Mouse (Mus musculus): ENCODE measurements at regions not wholly inside any gene's neighbourhood (a gene's known extent, or its start where the extent isn't known, plus 50 kb on each side); places are given as distances from the start of the nearest gene placed in this dataset.

DNA sequence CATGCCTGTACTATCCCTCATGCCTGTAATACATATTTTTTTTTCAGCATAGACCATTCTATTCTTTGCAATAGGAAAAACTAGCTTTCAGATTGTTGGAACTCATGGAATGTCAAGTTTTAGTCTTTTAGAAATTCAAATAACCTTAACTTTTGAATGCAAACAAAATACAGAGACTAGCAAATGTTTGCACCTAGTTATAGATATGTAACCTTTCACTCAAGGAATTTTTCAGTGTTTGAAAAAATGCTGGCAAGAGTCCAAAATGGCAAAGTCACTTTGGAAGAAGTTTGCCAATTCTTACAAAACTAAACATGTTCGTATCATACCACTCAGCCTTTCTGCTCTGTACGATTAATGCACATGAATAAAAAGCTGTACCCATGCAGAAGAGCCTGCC lies 409.6 kb downstream of the Klf5 start:
- TF ChIP-seq CTCF (IDR thresholded peaks at IDR 0.05; ENCODE audit: insufficient read depth, low read length) (no peak), POLR2A (IDR thresholded peaks at IDR 0.05; ENCODE audit: borderline replicate concordance, extremely low read depth, low read depth, low read length) (no peak)
- Histone ChIP-seq H3K4me3 (replicated peaks; ENCODE audit: extremely low read depth, low read depth, low read length) (no peak overlapping the region), H3K4me1 (ENCODE audit: control insufficient read depth, insufficient read depth, low read length) (no peaks in the 10 kb centered on the region)
- DNase-seq = no peak
- WGBS = 36% methylated on average over 2 of the region's 2 CpGs

GRCm38 (mm10) chr14:99709764-99710163 lies 411.3 kb downstream of the Klf5 start:
- no peaks in the 10 kb centered on the region for H3K4me1 ChIP-seq (ENCODE audit: control insufficient read depth, insufficient read depth, low read length)
- WGBS = 60% methylated on average over 2 of the region's 2 CpGs
- H3K4me3 ChIP-seq (replicated peaks; ENCODE audit: extremely low read depth, low read depth, low read length) = no peak overlapping the region
- TF ChIP-seq POLR2A (IDR thresholded peaks at IDR 0.05; ENCODE audit: borderline replicate concordance, extremely low read depth, low read depth, low read length) (no peak), CTCF (IDR thresholded peaks at IDR 0.05; ENCODE audit: insufficient read depth, low read length) (no peak)
- no peak for DNase-seq

GRCm38 (mm10) chr14:99710656-99711177 lies 412.2 kb downstream of the Klf5 start:
- H3K4me1 ChIP-seq (ENCODE audit: control insufficient read depth, insufficient read depth, low read length) = no peaks in the 10 kb centered on the region
- 83% methylated on average over 12 of the region's 12 CpGs for WGBS
- DNase-seq = no peak
- TF ChIP-seq CTCF (IDR thresholded peaks at IDR 0.05; ENCODE audit: insufficient read depth, low read length) = no peak
- no peak for TF ChIP-seq POLR2A (IDR thresholded peaks at IDR 0.05; ENCODE audit: borderline replicate concordance, extremely low read depth, low read depth, low read length)
- H3K4me3 ChIP-seq (replicated peaks; ENCODE audit: extremely low read depth, low read depth, low read length) = no peak overlapping the region

GRCm38 (mm10) chr14:99712624-99713023 lies 414.1 kb downstream of the Klf5 start:
- DNase-seq = no peak
- TF ChIP-seq CTCF (IDR thresholded peaks at IDR 0.05; ENCODE audit: insufficient read depth, low read length) (no peak), POLR2A (IDR thresholded peaks at IDR 0.05; ENCODE audit: borderline replicate concordance, extremely low read depth, low read depth, low read length) (no peak)
- no peaks in the 10 kb centered on the region for H3K4me1 ChIP-seq (ENCODE audit: control insufficient read depth, insufficient read depth, low read length)
- no peak overlapping the region for H3K4me3 ChIP-seq (replicated peaks; ENCODE audit: extremely low read depth, low read depth, low read length)
- 66% methylated on average over 7 of the region's 7 CpGs for WGBS

DNA sequence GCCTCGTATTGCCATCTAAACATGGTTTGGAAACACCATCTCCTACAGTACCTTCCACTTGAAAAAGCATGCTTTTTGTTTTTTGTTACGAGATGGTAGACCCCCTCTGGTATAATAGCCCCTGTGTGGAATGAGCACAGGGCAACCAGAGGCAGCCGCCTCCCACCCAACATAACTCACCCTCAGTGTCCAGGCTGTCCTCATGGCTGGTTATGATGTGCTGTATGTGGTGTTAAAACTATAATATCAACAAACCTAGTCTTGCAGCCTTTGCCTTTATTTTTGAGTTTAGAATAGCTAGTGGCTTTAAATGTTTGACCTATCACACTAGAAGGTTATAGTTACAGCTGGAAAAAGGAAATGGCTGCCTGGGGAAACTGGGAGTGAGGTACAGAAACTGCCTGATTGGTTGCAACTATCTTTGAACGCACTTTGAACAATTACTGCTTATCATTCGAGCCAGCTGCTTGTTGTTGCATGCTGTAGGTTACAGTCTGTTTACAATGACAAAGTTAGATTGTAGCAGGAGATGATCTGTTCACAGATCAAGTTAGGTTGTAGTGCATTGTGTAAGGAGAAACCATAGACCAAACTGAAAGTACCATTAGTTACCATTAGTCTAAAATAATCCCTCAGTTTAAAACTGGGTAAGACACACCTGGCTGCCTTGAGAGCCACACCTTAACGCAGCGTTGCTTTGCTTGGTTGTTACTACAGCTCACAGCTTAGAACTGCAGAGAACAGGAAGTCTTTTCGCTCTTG lies 414.8 kb downstream of the Klf5 start:
- no peak for TF ChIP-seq CTCF (IDR thresholded peaks at IDR 0.05; ENCODE audit: insufficient read depth, low read length)
- TF ChIP-seq POLR2A (IDR thresholded peaks at IDR 0.05; ENCODE audit: borderline replicate concordance, extremely low read depth, low read depth, low read length) = no peak
- Histone ChIP-seq H3K4me1 (ENCODE audit: control insufficient read depth, insufficient read depth, low read length) (no peaks in the 10 kb centered on the region), H3K4me3 (replicated peaks; ENCODE audit: extremely low read depth, low read depth, low read length) (no peak overlapping the region)
- 63% methylated on average over 8 of the region's 8 CpGs for WGBS
- DNase-seq = no peak

DNA sequence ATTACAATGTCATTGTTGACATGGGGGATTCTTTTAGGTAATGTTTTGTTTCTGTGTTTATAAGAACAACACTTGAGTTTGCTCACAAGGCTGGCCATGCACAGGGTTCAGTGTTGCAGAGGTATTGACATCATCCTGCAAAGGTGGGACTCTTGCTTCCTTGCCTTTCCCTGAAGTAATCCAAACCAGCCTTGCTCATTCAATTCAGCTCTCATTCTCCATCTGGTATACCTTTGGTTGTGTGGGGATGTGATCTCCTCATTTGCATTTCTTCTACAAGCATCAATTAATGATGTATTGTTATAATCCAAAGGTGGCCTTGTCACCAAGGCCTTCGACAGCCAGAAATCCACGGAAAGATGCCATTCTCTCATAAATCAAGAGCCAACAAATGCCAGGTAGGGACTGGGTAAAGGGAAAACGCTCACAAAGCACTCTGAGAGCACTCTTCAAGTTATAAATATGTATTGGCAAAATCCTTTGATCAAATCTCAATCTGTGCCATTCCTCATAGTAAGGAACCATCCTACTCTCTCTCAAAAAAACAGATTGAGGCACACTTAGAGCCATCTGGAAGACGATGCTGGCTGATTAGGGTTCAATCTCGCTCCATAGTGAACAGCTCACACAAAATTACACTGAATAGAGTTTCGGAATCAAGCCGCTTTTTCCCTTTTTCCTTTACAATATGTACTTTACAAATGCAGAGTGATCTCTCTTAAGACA lies 435.1 kb downstream of the Klf5 start:
- TF ChIP-seq CTCF (IDR thresholded peaks at IDR 0.05; ENCODE audit: insufficient read depth, low read length) (no peak), POLR2A (IDR thresholded peaks at IDR 0.05; ENCODE audit: borderline replicate concordance, extremely low read depth, low read depth, low read length) (no peak)
- DNase-seq = no peak
- Histone ChIP-seq H3K4me3 (replicated peaks; ENCODE audit: extremely low read depth, low read depth, low read length) (no peak overlapping the region), H3K4me1 (ENCODE audit: control insufficient read depth, insufficient read depth, low read length) (no peaks in the 10 kb centered on the region)
- 86% methylated on average over 7 of the region's 7 CpGs for WGBS

DNA sequence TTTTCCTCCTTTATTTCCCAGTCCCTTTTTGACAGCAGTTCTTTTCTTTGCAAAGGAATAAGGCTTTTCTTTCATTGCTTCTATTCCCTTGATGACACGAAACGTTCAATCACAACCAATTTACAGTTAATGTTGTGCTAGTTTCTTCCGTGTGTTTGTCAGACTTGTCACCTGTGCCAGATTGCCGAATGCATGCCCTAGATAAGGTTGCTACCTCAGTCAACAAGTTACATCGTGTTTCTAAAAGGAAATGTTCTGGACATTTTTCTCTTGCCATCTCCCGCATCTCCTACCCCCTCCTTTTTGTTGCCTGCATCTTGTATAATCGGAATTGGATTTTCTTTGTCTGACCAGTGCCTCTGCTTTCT lies 435.7 kb downstream of the Klf5 start:
- H3K4me3 ChIP-seq (replicated peaks; ENCODE audit: extremely low read depth, low read depth, low read length) = no peak overlapping the region
- no peak for DNase-seq
- 80% methylated on average over 7 of the region's 7 CpGs for WGBS
- H3K4me1 ChIP-seq (ENCODE audit: control insufficient read depth, insufficient read depth, low read length) = no peaks in the 10 kb centered on the region
- TF ChIP-seq POLR2A (IDR thresholded peaks at IDR 0.05; ENCODE audit: borderline replicate concordance, extremely low read depth, low read depth, low read length) (no peak), CTCF (IDR thresholded peaks at IDR 0.05; ENCODE audit: insufficient read depth, low read length) (no peak)

DNA sequence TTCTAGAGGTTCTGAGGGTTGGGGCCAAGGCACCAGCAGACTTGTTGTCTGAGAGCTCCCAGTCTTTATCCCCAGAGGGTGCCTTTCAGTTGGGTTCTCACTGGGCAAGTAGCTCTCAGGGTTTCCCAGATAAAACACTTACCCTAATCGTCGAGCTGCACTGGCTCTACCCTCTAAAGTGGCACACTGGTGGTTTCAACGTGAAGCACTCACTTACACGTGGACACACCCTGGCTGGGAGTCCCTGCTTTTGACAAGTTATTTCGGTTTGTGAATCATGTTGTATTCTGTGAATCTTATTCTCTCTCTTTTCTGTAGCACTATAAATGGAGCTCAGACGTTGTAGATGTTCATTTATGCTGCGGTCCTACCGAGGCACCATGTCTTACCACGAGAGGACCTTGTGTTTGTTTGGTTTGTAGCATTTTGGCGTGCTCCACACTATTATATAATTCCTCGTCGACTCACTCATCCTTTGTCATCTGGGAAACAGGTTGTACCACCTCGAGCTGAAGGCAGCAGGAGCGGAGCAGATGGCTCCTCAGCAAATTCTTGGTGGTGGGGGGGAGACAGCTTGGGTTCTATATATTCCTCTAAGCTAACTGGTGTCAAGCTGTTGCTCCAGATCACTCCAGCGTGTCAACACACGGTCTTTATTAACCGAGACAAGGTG lies 445.3 kb downstream of the Klf5 start:
- no peak for DNase-seq
- Histone ChIP-seq H3K4me1 (ENCODE audit: control insufficient read depth, insufficient read depth, low read length) (no peaks in the 10 kb centered on the region), H3K4me3 (replicated peaks; ENCODE audit: extremely low read depth, low read depth, low read length) (no peak overlapping the region)
- TF ChIP-seq POLR2A (IDR thresholded peaks at IDR 0.05; ENCODE audit: borderline replicate concordance, extremely low read depth, low read depth, low read length) (no peak), CTCF (IDR thresholded peaks at IDR 0.05; ENCODE audit: insufficient read depth, low read length) (no peak)
- 71% methylated on average over 17 of the region's 17 CpGs for WGBS

GRCm38 (mm10) chr14:99745209-99745608 lies 446.7 kb downstream of the Klf5 start:
- WGBS = 60% methylated on average over 7 of the region's 7 CpGs
- no peak overlapping the region for H3K4me3 ChIP-seq (replicated peaks; ENCODE audit: extremely low read depth, low read depth, low read length)
- TF ChIP-seq POLR2A (IDR thresholded peaks at IDR 0.05; ENCODE audit: borderline replicate concordance, extremely low read depth, low read depth, low read length) (no peak), CTCF (IDR thresholded peaks at IDR 0.05; ENCODE audit: insufficient read depth, low read length) (no peak)
- no peak for DNase-seq
- no peaks in the 10 kb centered on the region for H3K4me1 ChIP-seq (ENCODE audit: control insufficient read depth, insufficient read depth, low read length)

All from lung, adult 2 months (tissue).